Mouse (Mus musculus) limb, embryonic 10.5 days (tissue): ENCODE results near the gene BC035044. TPM values are rescaled to one million over a fixed set of nuclear protein-coding genes. Genes with fewer than 3 reads are reported as not detected.
"Not testable (repeated sequence)": the region's sequence is repeated elsewhere in the genome, so short reads cannot be mapped to it uniquely, and the experiment has no call there.

Source experiments
- DNase-seq: peaks from one replicate; pipeline ENCODE4 v3.0.0-alpha.2; 2017; ENCODE audit warnings: low spot score
- H3K27ac ChIP-seq: fragments of 300-500 bp; sonication (generic); 2 replicates; pipeline ENCODE4 v1.5.1; 2016; ENCODE audit warnings: mild to moderate bottlenecking
- H3K27me3 ChIP-seq: fragments of 300-500 bp; sonication (generic); 2 replicates; pipeline ENCODE4 v1.6.1; 2016; ENCODE audit warnings: low read depth, mild to moderate bottlenecking; ENCODE audit not compliant: poor library complexity, severe bottlenecking
- H3K36me3 ChIP-seq: fragments of 300-500 bp; sonication (generic); 2 replicates; pipeline ENCODE4 v1.6.1; 2016; ENCODE audit warnings: mild to moderate bottlenecking, moderate library complexity
- H3K4me1 ChIP-seq: fragments of 300-500 bp; sonication (generic); 2 replicates; pipeline ENCODE4 v1.6.1; 2016
- H3K4me3 ChIP-seq: fragments of 300-500 bp; sonication (generic); 2 replicates; pipeline ENCODE4 v1.5.1; 2016; ENCODE audit warnings: mild to moderate bottlenecking, moderate library complexity
- H3K9me3 ChIP-seq: fragments of 300-500 bp; sonication (generic); replicated peaks from 2 replicates; pipeline ENCODE4 v1.6.1; 2016; ENCODE audit warnings: mild to moderate bottlenecking
- WGBS: fragments of 180-500 bp; shearing (Covaris S2); methylation state at CpG from one replicate; pipeline ENCODE4 v1.1.7; 2016; 5-methylcytosine and 5-hydroxymethylcytosine counted together
- microRNA-seq: library from miRNA; unstranded; fragments of <30 nt; microRNA quantifications from one replicate; pipeline ENCODE4, GENCODE M21; 2017
- polyA plus RNA-seq: library from polyadenylated mRNA; unstranded; fragments of >200 nt; fragmentation: Nextera tagmentation; extraction: Ambion mirVana; gene quantifications from 2 replicates; pipeline ENCODE4 v1.2.1, GENCODE M21; 2016

BC035044 gene
- polyA plus RNA-seq, 1 experiment from 2014 or later = 0.59 TPM

- no peak for DNase-seq
- H3K4me3 ChIP-seq = peak overlapping the region; percentile 53
- H3K9me3 ChIP-seq = no peaks in the 10 kb centered on the region
- peaks cover 14% of the 10 kb centered on the region for H3K4me1 ChIP-seq
- no peaks in the 10 kb centered on the region for H3K36me3 ChIP-seq
- 15% methylated on average over 10 of the region's 10 CpGs for WGBS
- H3K27ac ChIP-seq = peak overlapping the region; percentile 72; the same call in 1 of the 2 replicates
- H3K27me3 ChIP-seq = no peaks in the 10 kb centered on the region
These were observed 88.4 kb downstream of the BC035044 start for GRCm38 (mm10) chr6:128802557-128802956.

DNA sequence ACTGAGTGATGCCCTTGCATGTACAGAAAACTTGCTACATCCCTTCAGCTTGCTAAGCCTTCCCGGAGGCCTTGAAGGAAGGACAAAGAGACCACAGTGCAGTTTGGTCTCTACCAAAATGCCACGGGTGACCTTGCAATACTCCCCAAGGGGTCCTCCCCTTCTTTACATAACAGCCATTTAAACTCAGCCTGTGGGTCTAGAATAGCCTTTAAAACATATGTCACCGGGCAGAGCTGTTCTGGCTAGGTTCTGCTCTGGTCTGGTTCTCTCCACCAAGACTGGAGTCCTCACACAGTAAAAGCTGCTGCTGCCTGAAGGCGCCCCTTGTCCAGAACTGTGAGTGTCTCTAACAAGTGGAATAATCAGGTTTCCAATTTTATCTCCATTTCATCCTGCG is 90.2 kb downstream of the BC035044 start:
- H3K27me3 ChIP-seq, H3K4me3 ChIP-seq, H3K9me3 ChIP-seq, H3K36me3 ChIP-seq, H3K27ac ChIP-seq, DNase-seq: not testable (repeated sequence)
- 86% methylated on average over 5 of the region's 5 CpGs for WGBS
- peaks cover 14% of the 10 kb centered on the region for H3K4me1 ChIP-seq

GRCm38 (mm10) chr6:128799896-128800270 is 91.0 kb downstream of the BC035044 start:
- DNase-seq = no peak
- peak overlapping the region; percentile 61 for H3K4me3 ChIP-seq
- H3K4me1 ChIP-seq = peaks cover 14% of the 10 kb centered on the region
- H3K9me3 ChIP-seq = no peaks in the 10 kb centered on the region
- 26% methylated on average over 7 of the region's 7 CpGs for WGBS
- H3K27me3 ChIP-seq = no peaks in the 10 kb centered on the region
- H3K27ac ChIP-seq = peak overlapping the region; percentile 79; the same call in 1 of the 2 replicates
- no peaks in the 10 kb centered on the region for H3K36me3 ChIP-seq

GRCm38 (mm10) chr6:128799144-128799895 is 91.6 kb downstream of the BC035044 start:
- WGBS = under 1% methylated on average over 49 of the region's 49 CpGs
- H3K27me3 ChIP-seq, H3K9me3 ChIP-seq, H3K36me3 ChIP-seq: not testable (repeated sequence)
- Histone ChIP-seq H3K4me1 (peaks cover 14% of the 10 kb centered on the region), H3K27ac (peak overlapping the region; percentile 79), H3K4me3 (peak overlapping the region; percentile 61)
- peak; percentile 93 for DNase-seq

Small RNA genes within 50 kb of the gene (microRNA-seq; reads per million reads assigned to microRNA genes)
- gene Gm27336 = not detected

Other genes with a start within 250 kb of the BC035044 start
- gene Clec2h, start 228.7 kb downstream of the BC035044 start, polyA plus RNA-seq = not detected in 2 replicates
- not detected in 2 replicates for gene Klrb1, start 168.1 kb downstream of the BC035044 start, polyA plus RNA-seq
- not detected in 2 replicates for gene Klrb1c, start 101.9 kb downstream of the BC035044 start, polyA plus RNA-seq
- gene Gm44511, start 64.8 kb downstream of the BC035044 start, polyA plus RNA-seq = not detected in 2 replicates
- not detected in 2 replicates for gene Klrb1b, start 64.8 kb downstream of the BC035044 start, polyA plus RNA-seq
- not detected in 2 replicates for gene Clec2i, start 3.5 kb downstream of the BC035044 start, polyA plus RNA-seq
- gene Clec2g, start 43.3 kb upstream of the BC035044 start, polyA plus RNA-seq = not detected in 2 replicates
- gene Klrb1f, start 154.8 kb upstream of the BC035044 start, polyA plus RNA-seq = 0.35 TPM in 1 of 2 replicates, not detected in the other
- not detected in 2 replicates for gene Clec2e, start 209.8 kb upstream of the BC035044 start, polyA plus RNA-seq